Mouse (Mus musculus) CH12.LX (cell line): ENCODE data around the gene Sult6b2. TPM values are rescaled to one million over a fixed set of nuclear protein-coding genes. Genes with fewer than 3 reads are reported as not detected.
A peak's percentile ranks its signal among the peaks of the same experiment; 100 is the strongest.

Experiments used
- DNase-seq: peaks from one replicate; pipeline ENCODE4 v3.0.0-alpha.2; 2013; ENCODE audit errors: extremely low read depth
- H3K27ac ChIP-seq: 2 replicates; pipeline ENCODE4 v1.5.1; 2012; ENCODE audit warnings: low read depth, mild to moderate bottlenecking, control low read depth, moderate library complexity; ENCODE audit not compliant: insufficient read depth
- H3K27me3 ChIP-seq: replicated peaks from 2 replicates; pipeline ENCODE3; 2012; ENCODE audit warnings: inconsistent platforms
- H3K36me3 ChIP-seq, 2 experiments: replicated peaks in 1 of 2; 2 replicates each; pipeline versions ENCODE3 to v1.6.1; 2012; ENCODE audit warnings: inconsistent platforms in 1 of 2, low read length in 1 of 2, mild to moderate bottlenecking in 1 of 2, mixed read lengths in 1 of 2, moderate library complexity in 1 of 2; ENCODE audit not compliant: control insufficient read depth in 1 of 2, insufficient read depth in 1 of 2
- H3K4me1 ChIP-seq, 2 experiments: 2 replicates each; pipeline ENCODE4 v1.6.1; 2012; ENCODE audit warnings: inconsistent platforms in 1 of 2, moderate library complexity in 1 of 2; ENCODE audit not compliant: insufficient read depth in 2 of 2, control insufficient read depth in 1 of 2
- H3K4me2 ChIP-seq: 2 replicates; pipeline ENCODE4 v1.6.1; 2012; ENCODE audit warnings: low read depth, mild to moderate bottlenecking, control low read depth; ENCODE audit not compliant: poor library complexity, insufficient read depth, severe bottlenecking
- H3K4me3 ChIP-seq, 3 experiments: fragments of 150-350 bp in 1 of 3; sonication (generic) in 1 of 3; replicated peaks in 1 of 3; 2 replicates each; pipeline versions ENCODE3 to v1.5.1; 2011 to 2012; ENCODE audit warnings: low read depth in 2 of 3, low read length in 2 of 3, mild to moderate bottlenecking in 2 of 3, moderate library complexity in 2 of 3, control low read depth in 1 of 3, improper control_type of control experiment in 1 of 3, inconsistent platforms in 1 of 3, mixed read lengths in 1 of 3; ENCODE audit not compliant: poor library complexity in 1 of 3
- H3K79me2 ChIP-seq: replicated peaks from 2 replicates; pipeline ENCODE4 v1.6.1; 2012; ENCODE audit warnings: mild to moderate bottlenecking, moderate library complexity; ENCODE audit not compliant: control insufficient read depth, poor library complexity, insufficient read depth, severe bottlenecking; ENCODE audit errors: extremely low read depth
- H3K9ac ChIP-seq: 2 replicates; pipeline ENCODE4 v1.6.1; 2012; ENCODE audit warnings: low read depth, mild to moderate bottlenecking, control low read depth, moderate library complexity; ENCODE audit not compliant: insufficient read depth
- H3K9me3 ChIP-seq: replicated peaks from 2 replicates; pipeline ENCODE3; 2012; ENCODE audit warnings: low read length, inconsistent platforms, mixed read lengths
- CTCF ChIP-seq, 2 experiments: IDR thresholded peaks in 1 of 2; conservative IDR thresholded peaks in 1 of 2; 2 replicates each; pipeline ENCODE4 v1.5.1; 2011 to 2012; ENCODE audit warnings: low read depth in 2 of 2, low read length in 2 of 2, improper control_type of control experiment in 1 of 2, inconsistent platforms in 1 of 2, mild to moderate bottlenecking in 1 of 2, moderate library complexity in 1 of 2
- E2F4 ChIP-seq: IDR thresholded peaks from 2 replicates; pipeline ENCODE4 v1.6.1; 2011; ENCODE audit warnings: low read depth, low read length, improper control_type of control experiment; ENCODE audit not compliant: insufficient replicate concordance
- EP300 ChIP-seq: IDR thresholded peaks from 2 replicates; pipeline ENCODE4 v1.6.1; 2011; ENCODE audit warnings: low read length, improper control_type of control experiment
- ETS1 ChIP-seq: conservative IDR thresholded peaks from 2 replicates; pipeline ENCODE4 v1.6.1; 2012; ENCODE audit warnings: low read depth, mild to moderate bottlenecking, inconsistent platforms, low read length, improper control_type of control experiment, moderate library complexity
- GABPA ChIP-seq: IDR thresholded peaks from 2 replicates; pipeline ENCODE4 v1.6.1; 2012; ENCODE audit warnings: low read depth, low read length, improper control_type of control experiment, inconsistent platforms; ENCODE audit not compliant: insufficient replicate concordance
- HCFC1 ChIP-seq: IDR thresholded peaks from 2 replicates; pipeline ENCODE4 v1.6.1; 2012; ENCODE audit warnings: low read depth, mild to moderate bottlenecking, inconsistent platforms, low read length, improper control_type of control experiment
- IRF4 ChIP-seq: IDR thresholded peaks from 2 replicates; pipeline ENCODE4 v1.6.1; 2014; ENCODE audit warnings: low read depth, mild to moderate bottlenecking, inconsistent platforms, low read length, improper control_type of control experiment
- JUN ChIP-seq: IDR thresholded peaks from 2 replicates; pipeline ENCODE4 v1.6.1; 2011; ENCODE audit warnings: low read depth, mild to moderate bottlenecking, low read length, improper control_type of control experiment, moderate library complexity; ENCODE audit not compliant: insufficient read depth
- KAT2A ChIP-seq: IDR thresholded peaks from 2 replicates; pipeline ENCODE4 v1.6.1; 2012; ENCODE audit warnings: low read length, improper control_type of control experiment, inconsistent platforms; ENCODE audit not compliant: insufficient replicate concordance
- MAZ ChIP-seq: IDR thresholded peaks from 2 replicates; pipeline ENCODE4 v1.6.1; 2012; ENCODE audit warnings: low read depth, mild to moderate bottlenecking, inconsistent platforms, low read length, improper control_type of control experiment, moderate library complexity
- MXI1 ChIP-seq: IDR thresholded peaks from 2 replicates; pipeline ENCODE4 v1.6.1; 2011; ENCODE audit warnings: mild to moderate bottlenecking, low read depth, low read length, improper control_type of control experiment
- NRF1 ChIP-seq: IDR thresholded peaks from 2 replicates; pipeline ENCODE4 v1.6.1; 2014; ENCODE audit warnings: low read depth, mild to moderate bottlenecking, inconsistent platforms, low read length, improper control_type of control experiment, moderate library complexity
- TBP ChIP-seq: conservative IDR thresholded peaks from 2 replicates; pipeline ENCODE4 v1.6.1; 2011; ENCODE audit warnings: low read depth, low read length, improper control_type of control experiment
- TCF12 ChIP-seq: IDR thresholded peaks from 2 replicates; pipeline ENCODE4 v1.6.1; 2014; ENCODE audit warnings: low read depth, mild to moderate bottlenecking, inconsistent platforms, low read length, improper control_type of control experiment
- UBTF ChIP-seq: IDR thresholded peaks from 2 replicates; pipeline ENCODE4 v1.6.1; 2012; ENCODE audit warnings: low read depth, mild to moderate bottlenecking, inconsistent platforms, low read length, improper control_type of control experiment, moderate library complexity
- USF1 ChIP-seq: IDR thresholded peaks from 2 replicates; pipeline ENCODE4 v1.6.1; 2014; ENCODE audit warnings: low read depth, mild to moderate bottlenecking, inconsistent platforms, low read length, improper control_type of control experiment
- ZMIZ1 ChIP-seq: IDR thresholded peaks from 2 replicates; pipeline ENCODE4 v1.6.1; 2012; ENCODE audit warnings: low read depth, mild to moderate bottlenecking, inconsistent platforms, low read length, improper control_type of control experiment
- dilution Hi-C: fragments of 300-500 bp; cut with MboI; formaldehyde crosslinking; loops from 2 replicates; pipeline ENCODE4 v1.14.3; 2020; ENCODE audit warnings: low sequenced_read_pairs; ENCODE audit not compliant: extremely low pct_unique_long_range_greater_than_20kb, extremely low pct_ligation_motif_present
- in situ Hi-C: fragments of 300-500 bp; cut with MboI; formaldehyde crosslinking; loops from 3 replicates; pipeline ENCODE4 v1.14.3; 2019; ENCODE audit warnings: low sequenced_read_pairs, low pct_ligation_motif_present, low pct_unique_long_range_greater_than_20kb, mixed read lengths
- polyA plus RNA-seq: library from polyadenylated mRNA; unstranded; fragments of >175 nt; gene quantifications from 2 replicates; pipeline ENCODE4 v1.2.1, GENCODE M21; 2012; ENCODE audit warnings: low read depth; ENCODE audit not compliant: insufficient read length
- total RNA-seq, 2 experiments: library from RNA; depleted of rRNA; stranded (reverse); fragments of 300-350 nt in 1 of 2; fragments of >200 nt in 1 of 2; gene quantifications; 2 replicates each; pipeline ENCODE4 v1.2.3; 2012 to 2014

Gene Sult6b2
- total and polyA plus RNA-seq, 3 experiments, result 0.25 to 1.1 (median 0.54) TPM

DNA sequence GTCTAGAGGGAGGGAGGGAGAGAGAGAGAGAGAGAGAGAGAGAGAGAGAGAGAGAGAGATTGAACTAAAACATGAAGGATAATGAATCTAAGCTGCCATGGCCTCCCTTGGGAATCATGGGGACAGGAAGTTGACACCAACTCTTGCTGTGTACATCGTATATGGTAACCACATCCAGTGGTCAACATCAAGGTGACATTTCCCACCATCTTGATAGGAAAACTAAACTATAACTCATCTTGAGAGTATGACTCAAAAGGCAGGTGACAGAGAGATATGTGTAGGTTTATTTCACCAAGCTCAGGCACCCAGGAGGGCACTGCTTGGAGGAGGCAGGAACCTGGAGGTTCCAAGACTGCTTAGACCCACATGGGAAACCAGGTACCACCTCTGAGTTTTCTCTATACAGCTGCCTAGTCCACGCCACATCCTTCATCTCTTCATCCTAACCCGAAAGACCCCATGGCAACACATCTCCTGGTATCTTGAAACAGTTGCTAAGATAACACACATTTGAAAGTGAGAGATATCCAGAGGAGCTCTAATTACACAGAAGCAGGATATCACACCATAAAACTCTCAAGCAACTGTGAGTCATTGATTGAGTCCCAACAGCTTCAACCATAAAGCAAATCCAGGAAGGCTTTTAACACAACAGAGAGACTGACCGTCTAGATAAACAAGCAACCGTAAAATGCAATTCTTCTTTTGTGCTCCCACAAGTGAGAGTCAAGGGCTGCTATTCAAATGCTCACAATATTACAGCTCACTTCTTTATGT lies 18.9 kb upstream of the Sult6b2 start:
- TF ChIP-seq NRF1, result no peak
- no peak for TF ChIP-seq ETS1
- TF ChIP-seq USF1, result no peak
- TF ChIP-seq EP300, result 0 out of 2 replicates have a peak, but pooled peaks have one; percentile 12
- no peak for TF ChIP-seq KAT2A
- Histone ChIP-seq H3K27ac (no peak overlapping the region), H3K27me3 (no peaks in the 10 kb centered on the region), H3K36me3 (no peaks in the 10 kb centered on the region), H3K4me1 (0 out of 4 replicates have a peak, but pooled peaks cover 0 to 2% of the 10 kb centered on the region in 2 experiments), H3K4me2 (no peak overlapping the region), H3K79me2 (no peaks in the 10 kb centered on the region), H3K4me3 (no peak overlapping the region), H3K9ac (no peak overlapping the region), H3K9me3 (no peaks in the 10 kb centered on the region)
- DNase-seq, result no peak
- in situ Hi-C loops (no loop called here), dilution Hi-C loops (no loop called here)

DNA sequence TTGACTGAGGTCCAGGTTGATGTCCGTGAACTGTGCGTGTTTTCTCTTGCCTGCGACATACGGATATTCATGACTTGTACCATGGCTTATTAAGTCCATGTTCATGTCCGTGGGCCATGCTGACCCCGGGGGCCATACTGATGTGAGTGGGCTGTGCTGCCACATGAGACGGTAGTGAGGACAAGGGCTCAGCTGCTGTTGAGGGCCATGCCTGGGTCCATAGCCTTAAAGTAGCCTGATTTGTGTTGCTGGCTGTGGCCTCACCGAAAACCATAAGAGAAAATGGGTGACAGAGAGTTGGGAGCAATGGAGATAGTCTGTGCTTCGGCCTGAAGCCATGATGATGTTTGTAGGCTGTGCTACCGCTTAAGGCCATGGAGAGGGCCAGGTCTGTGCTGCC lies 14.0 kb upstream of the Sult6b2 start:
- Histone ChIP-seq H3K9me3 (no peaks in the 10 kb centered on the region), H3K27ac (no peak overlapping the region), H3K79me2 (no peaks in the 10 kb centered on the region), H3K4me2 (no peak overlapping the region), H3K4me3 (no peak overlapping the region), H3K27me3 (no peaks in the 10 kb centered on the region), H3K36me3 (no peaks in the 10 kb centered on the region), H3K4me1 (peaks cover 4 to 13% of the 10 kb centered on the region in 2 experiments; a peak in 3 of 4 replicates), H3K9ac (no peak overlapping the region)
- DNase-seq, result no peak
- dilution Hi-C loops, result no loop called here
- TF ChIP-seq IRF4 (no peak), HCFC1 (no peak), CTCF (conservative IDR thresholded peaks at IDR 0.05 in 1 of 2, IDR thresholded peaks at IDR 0.05 in 1 of 2; ENCODE audit: low read depth in 2 of 2, low read length in 2 of 2) (no peak), UBTF (no peak), MAZ (no peak), USF1 (no peak), GABPA (no peak), ZMIZ1 (no peak), TBP (no peak), MXI1 (no peak), TCF12 (no peak), JUN (no peak), E2F4 (no peak), EP300 (no peak), ETS1 (no peak)
- in situ Hi-C loops, result no loop called here
